Mouse (Mus musculus) cerebral cortex, adult 2 months (tissue): ENCODE results near the gene Trdmt1.

Source experiments
- WGBS: fragments of 180-500 bp; shearing (Covaris S2); methylation state at CpG from one replicate; pipeline ENCODE4 v1.1.7; 2018; 5-methylcytosine and 5-hydroxymethylcytosine counted together

The Trdmt1 gene

DNA sequence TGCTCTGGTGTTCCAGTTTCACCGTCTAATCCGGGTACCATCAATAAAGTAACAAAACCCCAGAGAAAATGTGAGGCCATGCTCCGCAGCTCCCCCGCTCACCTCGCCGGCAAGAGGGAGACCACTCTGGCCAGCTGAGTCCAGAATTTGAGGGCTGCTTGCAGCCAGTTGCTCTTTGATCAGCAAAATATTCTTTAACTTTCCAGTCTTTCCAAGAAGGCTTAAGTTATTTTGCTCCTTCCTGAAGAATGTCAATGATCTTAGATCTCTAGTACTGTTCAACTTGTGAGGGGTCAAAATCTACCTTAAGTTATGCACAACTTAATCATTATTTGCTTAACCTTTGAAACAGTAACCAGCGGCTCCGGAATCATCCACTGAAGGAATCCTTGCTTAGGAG lies 52.7 kb downstream of the Trdmt1 start, which contains the start of gene Cubn:
Gene Cubn (minus strand): TSS at position 80 of the 400 bp plus-strand sequence.
- whole genome bisulfite sequencing, result 78% methylated on average over 8 of the region's 8 CpGs

DNA sequence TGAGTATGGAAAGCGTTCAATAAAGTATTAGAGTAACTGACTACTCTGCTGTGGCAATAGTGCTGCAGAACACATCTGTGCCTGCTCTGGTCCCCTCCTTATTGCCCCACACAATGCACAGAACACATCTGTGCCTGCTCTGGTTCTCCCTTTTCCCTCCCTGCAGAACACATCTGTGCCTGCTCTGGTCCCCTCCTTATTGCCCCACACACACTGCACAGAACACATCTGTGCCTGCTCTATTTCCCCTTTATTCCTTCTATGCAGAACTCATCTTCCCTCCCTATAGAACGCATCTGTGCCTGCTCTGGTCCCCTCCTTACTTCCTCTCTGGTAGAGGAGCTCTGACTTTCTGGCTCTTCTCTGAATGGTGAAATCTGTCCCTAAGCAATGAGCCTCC lies 54.0 kb downstream of the Trdmt1 start:
- WGBS, result 90% methylated on average over 2 of the region's 2 CpGs

DNA sequence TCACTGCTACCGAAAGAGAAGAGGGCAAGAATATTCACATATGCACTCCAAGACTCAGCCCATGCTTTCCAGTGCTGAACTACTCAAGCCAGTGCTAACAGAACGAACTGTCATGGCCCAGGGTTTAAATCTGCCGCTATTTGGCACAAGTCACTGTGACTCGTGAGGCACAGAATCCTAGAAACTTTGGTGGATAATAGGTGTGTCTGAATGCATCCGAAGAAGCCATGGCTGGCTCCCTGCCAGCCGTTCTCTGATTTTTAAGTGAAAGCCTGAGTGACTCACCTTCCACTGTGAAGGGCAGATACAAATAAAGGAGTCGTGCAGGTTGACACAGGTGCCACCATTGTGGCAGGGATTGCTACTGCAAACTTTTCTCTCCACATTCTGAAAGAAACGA lies 58.0 kb downstream of the Trdmt1 start:
- 72% methylated on average over 8 of the region's 8 CpGs for WGBS

DNA sequence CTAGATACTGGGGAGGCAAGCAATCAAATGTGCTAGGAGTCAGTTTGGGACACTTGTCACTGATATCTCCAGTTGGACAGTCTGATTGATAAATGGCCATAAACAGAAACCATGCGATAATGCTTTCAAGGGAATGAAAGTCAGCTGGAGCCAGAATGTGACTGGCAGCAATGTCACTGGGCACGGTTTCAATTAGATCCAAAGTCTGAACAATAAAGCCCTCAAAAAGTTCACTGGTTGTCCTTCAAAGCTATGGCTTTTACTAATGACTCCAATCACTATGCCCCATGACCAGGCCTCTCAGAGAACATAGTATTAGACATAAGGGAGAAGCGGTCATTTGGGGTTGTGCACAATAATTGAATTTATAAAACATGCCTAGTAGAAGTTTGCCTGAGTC lies 59.9 kb downstream of the Trdmt1 start:
- WGBS, result 81% methylated on average over 3 of the region's 3 CpGs

DNA sequence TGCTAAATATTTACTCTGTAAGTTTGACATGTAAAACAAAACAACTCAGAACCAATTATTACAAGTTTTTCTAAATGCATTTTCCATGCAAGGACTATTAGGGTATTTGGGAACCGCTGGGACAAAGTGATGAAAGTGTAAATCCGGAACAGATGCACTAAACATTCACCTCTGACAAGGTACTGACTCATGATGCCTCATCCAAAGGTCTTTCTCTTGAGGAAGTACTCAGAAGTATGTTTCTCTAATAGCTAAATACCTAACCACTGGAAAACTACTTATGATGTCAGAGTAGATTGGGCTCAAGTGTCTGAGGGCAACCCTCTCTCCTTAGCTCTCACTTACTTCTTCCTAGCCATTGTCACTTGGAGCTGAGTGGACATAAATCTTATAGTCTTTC lies 63.7 kb downstream of the Trdmt1 start:
- WGBS, result 96% methylated on average over 2 of the region's 2 CpGs

DNA sequence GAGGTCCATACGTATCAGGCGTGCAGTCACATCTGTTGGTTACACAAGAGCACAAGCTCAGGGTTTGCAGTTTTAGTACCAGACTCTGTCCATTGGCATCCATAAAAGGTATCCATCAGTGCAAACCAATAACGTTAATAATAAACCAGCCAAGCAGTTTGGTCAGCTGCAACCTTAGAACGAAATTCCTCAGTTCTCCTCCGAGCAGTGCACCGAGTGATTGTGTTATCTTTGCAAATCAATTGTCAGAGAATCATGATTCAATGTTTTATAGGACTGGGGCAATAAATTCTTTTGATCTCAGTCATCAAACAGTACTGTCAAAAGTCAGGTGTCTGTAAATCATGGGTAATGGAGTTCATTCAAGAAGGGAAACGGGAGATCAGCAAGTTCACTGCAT lies 65.3 kb downstream of the Trdmt1 start:
- 94% methylated on average over 7 of the region's 7 CpGs for WGBS

DNA sequence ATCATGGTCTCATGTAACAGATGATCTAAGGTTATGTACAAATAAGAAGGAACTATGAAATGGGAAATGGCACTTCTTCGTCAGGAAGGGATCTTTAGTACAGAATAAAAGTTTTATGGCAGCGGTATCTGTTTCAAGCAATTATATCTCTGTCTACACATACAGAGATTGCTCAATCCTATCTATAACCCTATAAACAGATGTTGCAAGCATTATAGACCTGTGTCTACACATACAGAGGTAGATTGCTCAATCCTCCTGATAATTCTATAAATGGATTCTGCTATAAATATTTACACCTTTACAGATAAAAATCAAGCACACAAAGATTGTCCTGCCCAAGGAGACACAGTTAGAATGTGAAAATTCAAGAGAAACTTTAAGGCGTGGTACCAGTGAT lies 74.4 kb downstream of the Trdmt1 start:
- WGBS, result 97% methylated on average over 3 of the region's 3 CpGs

DNA sequence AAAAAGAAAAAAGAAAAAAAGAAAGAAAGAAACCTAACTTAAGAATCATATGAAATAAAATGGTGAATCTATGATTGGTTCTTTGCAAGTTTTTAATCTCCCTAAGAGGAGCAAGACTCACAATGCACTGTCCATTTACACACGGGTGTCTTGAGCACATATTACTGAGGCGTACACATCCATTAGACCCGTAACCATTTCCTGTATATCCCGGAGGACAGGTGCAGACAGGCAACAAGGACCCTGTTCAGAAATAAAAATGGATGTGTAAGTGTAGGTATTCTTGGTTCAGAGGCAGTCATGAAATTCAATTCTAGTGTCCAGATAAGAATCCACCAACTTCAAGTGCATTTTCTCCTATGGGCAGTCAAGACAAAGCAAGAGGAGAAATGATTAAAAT lies 74.8 kb downstream of the Trdmt1 start:
- WGBS, result 90% methylated on average over 4 of the region's 4 CpGs

DNA sequence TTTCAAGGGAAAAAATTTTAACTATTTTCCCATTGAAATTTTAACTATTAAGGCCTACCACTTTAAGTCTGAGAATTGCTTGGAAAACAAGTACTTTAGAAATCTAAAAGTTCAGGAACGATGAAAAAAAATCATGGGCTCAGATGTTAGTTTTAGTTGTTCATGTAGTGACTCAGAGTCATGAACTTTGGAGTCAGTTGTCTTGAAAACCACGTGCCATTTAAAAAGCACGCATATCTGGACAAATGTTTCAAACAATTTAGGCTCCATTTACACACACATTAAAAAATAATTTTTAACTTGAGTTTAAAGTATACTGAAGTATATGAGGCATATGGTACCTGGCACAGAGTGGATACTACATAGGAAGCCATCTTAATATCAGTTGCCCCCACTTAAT lies 77.8 kb downstream of the Trdmt1 start:
- WGBS, result 89% methylated on average over 3 of the region's 3 CpGs
